Mouse (Mus musculus) CD8-positive naive resting alpha-beta T cell, adult 2 months (primary cell): ENCODE measurements around the gene Mcpt2.
"Not testable (repeated sequence)": the region's sequence is repeated elsewhere in the genome, so short reads cannot be mapped to it uniquely, and the experiment has no call there.

Experiments used
- DNase-seq, 2 experiments: peaks; one replicate each; pipeline ENCODE4 v3.0.0; 2022; ENCODE audit warnings: low read depth in 2 of 2, low spot score in 2 of 2

Gene Mcpt2

GRCm38 (mm10) chr14:56041792-56042191 is at the start of gene Mcpt2:
Gene Mcpt2 (plus strand): TSS chr14:56042041.
- DNase-seq: not testable (repeated sequence)

GRCm38 (mm10) chr14:56013147-56013546 is 28.7 kb upstream of the Mcpt2 start:
- no peak for DNase-seq

- no peak for DNase-seq
These were observed 27.9 kb upstream of the Mcpt2 start for GRCm38 (mm10) chr14:56013924-56014323.

GRCm38 (mm10) chr14:56017671-56018070 is 24.2 kb upstream of the Mcpt2 start, which contains the start of gene Mcpt1:
Gene Mcpt1 (plus strand): TSS chr14:56017971.
- DNase-seq: not testable (repeated sequence)

GRCm38 (mm10) chr14:56019446-56019845 is 22.4 kb upstream of the Mcpt2 start:
- no peak for DNase-seq

- DNase-seq: not testable (repeated sequence)
These were observed 20.5 kb upstream of the Mcpt2 start for GRCm38 (mm10) chr14:56021305-56021704.

- not testable (repeated sequence) for DNase-seq
These were observed 11.4 kb upstream of the Mcpt2 start, which contains the start of gene Mcpt9 for GRCm38 (mm10) chr14:56030395-56030794. Gene Mcpt9 (minus strand): TSS chr14:56030495.

- no peak for DNase-seq
These were observed 7.4 kb upstream of the Mcpt2 start for GRCm38 (mm10) chr14:56034433-56034832.

- no peak for DNase-seq
These were observed 13.6 kb downstream of the Mcpt2 start for GRCm38 (mm10) chr14:56055408-56055807.

- no peak for DNase-seq
These were observed 15.9 kb downstream of the Mcpt2 start for GRCm38 (mm10) chr14:56057722-56058121.

- not testable (repeated sequence) for DNase-seq
These were observed 20.4 kb downstream of the Mcpt2 start, which contains the start of gene Mcpt4 for GRCm38 (mm10) chr14:56062213-56062612. Gene Mcpt4 (minus strand): TSS chr14:56062313.

- DNase-seq: no peak
These were observed 40.2 kb downstream of the Mcpt2 start for GRCm38 (mm10) chr14:56082016-56082415.

GRCm38 (mm10) chr14:56085167-56085566 is 43.3 kb downstream of the Mcpt2 start, which contains the start of gene Mcpt8:
Gene Mcpt8 (minus strand): TSS chr14:56085273.
- no peak for DNase-seq

GRCm38 (mm10) chr14:56086711-56087110 is 44.9 kb downstream of the Mcpt2 start:
- no peak for DNase-seq

- DNase-seq: no peak
These were observed 51.5 kb downstream of the Mcpt2 start for GRCm38 (mm10) chr14:56093353-56093752.
